Mouse (Mus musculus): ENCODE measurements at regions not wholly inside any gene's neighbourhood (a gene's known extent, or its start where the extent isn't known, plus 50 kb on each side); places are given as distances from the start of the nearest gene placed in this dataset.

DNA sequence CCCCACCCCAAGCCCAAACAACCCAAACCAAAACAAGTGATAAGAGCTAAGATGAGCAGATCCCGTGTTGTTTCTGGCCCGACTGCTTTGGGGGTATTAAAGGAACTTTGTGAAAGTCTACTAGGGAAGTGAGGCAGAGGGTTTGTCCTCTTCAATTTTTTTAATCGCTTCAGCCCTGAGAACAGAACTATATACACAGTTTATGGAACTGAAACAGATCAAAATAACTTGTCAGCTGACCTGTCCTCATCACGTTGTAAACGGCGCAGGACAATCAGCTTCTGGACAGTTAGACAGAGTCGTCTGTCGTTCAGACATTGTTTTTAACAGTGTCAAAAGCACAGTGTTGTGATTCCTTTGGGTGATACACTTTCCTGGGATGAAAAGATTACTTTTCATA lies 103.3 kb upstream of the Prdm1 start:
- no peak for TF ChIP-seq CTCF (IDR thresholded peaks at IDR 0.05; ENCODE audit: insufficient read depth, low read depth, low read length)
- no peak for TF ChIP-seq POLR2A (IDR thresholded peaks at IDR 0.05; ENCODE audit: insufficient read depth, low read depth, low read length)
